Mouse (Mus musculus): ENCODE data around the gene Samd4b.

GRCm38 (mm10) chr7:28505585-28505984 is 92.4 kb downstream of the Samd4b start:
- TF ChIP-seq CTCF (IDR thresholded peaks at IDR 0.05; ENCODE audit: low read depth): no peak
- TF ChIP-seq EP300 (IDR thresholded peaks at IDR 0.05; ENCODE audit: low read depth): no peak
